Mouse (Mus musculus) midbrain, embryonic 11.5 days (tissue): ENCODE data around the gene Tmem104. TPM values are rescaled to one million over a fixed set of nuclear protein-coding genes. Genes with fewer than 3 reads are reported as not detected.

ENCODE experiments used
- ATAC-seq: fragments of 200-750 bp; cut with Nextera tagmentation; 2 replicates; pipeline ENCODE4 v1.8.0; 2017; ENCODE audit warnings: moderate TSS enrichment, moderate library complexity; ENCODE audit not compliant: low FRiP score
- DNase-seq: peaks from one replicate; pipeline ENCODE4 v3.0.0; 2015; ENCODE audit warnings: low spot score; ENCODE audit errors: missing footprints
- H3K27ac ChIP-seq: fragments of 300-500 bp; sonication (generic); 2 replicates; pipeline ENCODE4 v1.5.1; 2014; ENCODE audit warnings: low read depth, low read length
- H3K27me3 ChIP-seq: fragments of 300-500 bp; sonication (generic); 2 replicates; pipeline ENCODE4 v1.6.1; 2014; ENCODE audit warnings: mild to moderate bottlenecking, low read length, moderate library complexity, mixed read lengths; ENCODE audit not compliant: control insufficient read depth, insufficient read depth
- H3K36me3 ChIP-seq: fragments of 300-500 bp; sonication (generic); 2 replicates; pipeline ENCODE4 v1.6.1; 2014; ENCODE audit warnings: mild to moderate bottlenecking, low read length, moderate library complexity, mixed read lengths; ENCODE audit not compliant: control insufficient read depth, insufficient read depth
- H3K4me1 ChIP-seq: fragments of 300-500 bp; sonication (generic); 2 replicates; pipeline ENCODE4 v1.6.1; 2014; ENCODE audit warnings: low read length; ENCODE audit not compliant: control insufficient read depth, insufficient read depth
- H3K4me2 ChIP-seq: fragments of 300-500 bp; sonication (generic); 2 replicates; pipeline ENCODE4 v1.6.1; 2014; ENCODE audit warnings: mild to moderate bottlenecking, moderate library complexity
- H3K4me3 ChIP-seq: fragments of 300-500 bp; sonication (generic); 2 replicates; pipeline ENCODE4 v1.5.1; 2014; ENCODE audit warnings: low read depth, low read length
- H3K9ac ChIP-seq: fragments of 300-500 bp; sonication (generic); 2 replicates; pipeline ENCODE4 v1.6.1; 2014; ENCODE audit warnings: low read length
- H3K9me3 ChIP-seq: fragments of 300-500 bp; sonication (generic); 2 replicates; pipeline ENCODE4 v1.6.1; 2016; ENCODE audit warnings: low read length; ENCODE audit not compliant: control insufficient read depth
- WGBS: fragments of 180-500 bp; shearing (Covaris S2); extraction: QIAGEN DNeasy Blood & Tissue Kit; methylation state at CpG from one replicate; pipeline ENCODE4 v1.1.7; 2014; 5-methylcytosine and 5-hydroxymethylcytosine counted together
- polyA plus RNA-seq: library from polyadenylated mRNA; unstranded; fragments of >200 nt; fragmentation: Nextera tagmentation; extraction: Ambion mirVana; gene quantifications from 2 replicates; pipeline ENCODE4 v1.2.1, GENCODE M21; 2014

Tmem104 gene
- polyA plus RNA-seq, 1 experiment from 2014 or later, result 9.2 TPM

DNA sequence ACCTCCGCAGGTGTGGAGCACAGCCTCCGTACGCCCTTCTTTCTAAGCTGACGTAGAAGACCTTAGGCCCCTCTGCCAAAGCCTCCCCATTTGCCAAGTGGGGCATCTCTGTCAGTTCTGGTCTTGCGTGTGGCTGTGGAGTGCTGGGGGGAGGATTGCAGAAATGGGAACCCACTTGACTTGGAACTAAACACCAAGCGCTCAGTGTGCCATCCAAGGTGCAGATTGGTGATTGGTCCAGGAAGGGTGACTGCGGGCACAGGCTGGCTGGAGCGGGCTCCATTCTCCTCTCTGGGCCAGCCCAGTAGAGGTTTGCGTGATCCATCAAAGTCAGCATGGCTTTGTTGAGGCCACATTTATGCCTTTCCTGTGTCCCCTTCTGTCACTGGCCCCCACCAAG is 15.5 kb downstream of the Tmem104 start:
- ATAC-seq, result peak; percentile 35; the same call in 1 of the 2 replicates
- no peak overlapping the region for H3K4me3 ChIP-seq
- DNase-seq, result no peak
- H3K27ac ChIP-seq, result no peak overlapping the region
- no peaks in the 10 kb centered on the region for H3K4me1 ChIP-seq
- H3K27me3 ChIP-seq, result no peaks in the 10 kb centered on the region
- H3K4me2 ChIP-seq, result no peak overlapping the region
- H3K36me3 ChIP-seq, result no peaks in the 10 kb centered on the region
- 95% methylated on average over 9 of the region's 9 CpGs for WGBS
- no peaks in the 10 kb centered on the region for H3K9me3 ChIP-seq
- H3K9ac ChIP-seq, result no peak overlapping the region

DNA sequence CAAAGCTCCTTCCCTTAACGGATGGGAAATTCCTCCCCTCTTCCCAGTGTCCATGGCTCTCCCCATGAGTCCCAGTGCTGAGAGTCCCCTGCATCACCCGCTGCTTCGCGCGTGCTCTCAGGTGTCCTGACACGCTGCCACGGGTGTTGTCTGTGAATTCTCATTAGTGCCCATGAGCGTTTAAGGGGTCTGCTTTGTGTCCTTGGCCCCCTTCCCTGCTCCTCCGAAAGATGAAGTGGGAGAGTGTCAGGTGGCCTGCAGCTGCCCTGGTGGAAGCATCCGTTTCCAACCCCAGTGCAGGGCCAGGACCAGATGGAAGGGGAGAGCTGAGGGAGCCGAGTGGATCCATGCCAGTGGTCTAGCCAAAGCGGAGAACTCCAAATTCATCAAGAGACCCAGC is 20.8 kb downstream of the Tmem104 start:
- Histone ChIP-seq H3K4me3 (no peak overlapping the region), H3K27me3 (no peaks in the 10 kb centered on the region), H3K4me1 (no peaks in the 10 kb centered on the region; the same call in 1 of the 2 replicates), H3K36me3 (no peaks in the 10 kb centered on the region), H3K4me2 (no peak overlapping the region), H3K9me3 (no peaks in the 10 kb centered on the region), H3K9ac (no peak overlapping the region), H3K27ac (no peak overlapping the region)
- 90% methylated on average over 12 of the region's 12 CpGs for WGBS
- DNase-seq (no peak), ATAC-seq (no peak)

DNA sequence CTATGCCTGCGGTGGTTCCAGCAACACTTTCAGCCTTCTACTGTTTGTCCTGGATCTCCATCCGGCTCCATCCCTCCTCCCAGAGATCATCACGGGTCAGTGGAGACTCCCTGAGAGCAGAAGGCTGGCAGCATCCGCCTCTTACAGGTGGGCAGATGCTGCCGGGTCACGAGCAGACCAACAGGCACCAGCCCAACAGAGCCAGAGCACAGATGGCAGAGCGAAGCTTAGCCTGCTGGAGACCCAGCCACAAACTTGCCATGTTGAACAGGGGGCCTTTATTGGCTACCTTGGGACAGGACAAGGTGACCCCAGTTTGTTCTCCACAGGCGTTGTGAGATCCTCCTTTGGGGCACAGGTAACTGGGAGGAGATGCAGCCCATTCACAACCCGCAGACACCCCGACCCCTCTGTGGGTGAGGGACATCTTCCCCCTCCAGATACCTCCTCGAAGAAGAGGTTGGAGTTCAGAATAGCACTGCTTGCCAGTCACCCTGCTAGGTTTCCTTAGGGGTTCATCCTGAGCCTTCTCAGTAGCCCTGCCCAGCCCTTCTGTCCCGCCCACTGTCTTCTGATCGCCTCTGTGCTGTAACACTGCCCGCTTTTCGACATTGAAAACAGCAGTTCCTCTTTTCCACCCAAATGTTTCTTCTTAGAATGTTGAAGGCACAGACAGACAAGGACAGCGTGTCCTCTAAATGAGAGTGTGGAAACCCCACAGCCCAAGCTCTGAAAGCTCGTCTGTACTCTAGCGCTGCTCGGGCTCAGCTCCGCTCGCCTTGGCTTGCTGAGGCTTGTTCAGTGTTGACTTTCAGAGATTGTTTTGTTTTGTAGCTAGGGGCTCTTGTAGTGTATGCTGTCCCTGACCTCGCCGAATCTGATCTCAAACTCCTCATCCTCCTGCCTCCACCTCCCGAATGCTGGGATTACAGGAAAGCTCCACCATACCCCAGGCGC is 21.8 kb downstream of the Tmem104 start:
- no peak overlapping the region for H3K27ac ChIP-seq
- H3K4me3 ChIP-seq, result no peak overlapping the region
- no peak for DNase-seq
- no peak for ATAC-seq
- no peaks in the 10 kb centered on the region for H3K9me3 ChIP-seq
- H3K4me2 ChIP-seq, result no peak overlapping the region
- no peaks in the 10 kb centered on the region for H3K36me3 ChIP-seq
- 79% methylated on average over 25 of the region's 25 CpGs for WGBS
- no peaks in the 10 kb centered on the region; the same call in 1 of the 2 replicates for H3K4me1 ChIP-seq
- H3K27me3 ChIP-seq, result no peaks in the 10 kb centered on the region
- H3K9ac ChIP-seq, result no peak overlapping the region

DNA sequence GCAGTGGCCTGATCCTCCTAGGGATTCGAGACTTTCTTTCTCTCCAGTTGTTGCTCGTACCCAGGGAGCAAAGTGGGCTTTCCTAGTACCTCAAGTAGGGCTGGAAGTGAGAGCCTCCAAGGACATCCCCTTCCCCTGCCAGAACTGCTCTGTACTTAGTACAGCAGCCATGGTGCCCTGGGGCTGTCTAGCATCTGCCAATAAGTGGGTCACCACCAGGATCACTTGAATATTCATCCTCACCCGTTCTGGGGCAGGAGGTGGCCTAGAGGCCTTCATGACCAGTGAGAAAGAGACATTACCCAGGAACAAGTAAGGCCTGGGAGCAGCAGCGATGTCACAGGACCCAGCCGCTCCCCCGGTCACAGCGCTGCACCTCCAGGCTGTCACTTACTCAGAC is 22.7 kb downstream of the Tmem104 start:
- WGBS, result 77% methylated on average over 7 of the region's 7 CpGs
- H3K9ac ChIP-seq, result no peak overlapping the region

DNA sequence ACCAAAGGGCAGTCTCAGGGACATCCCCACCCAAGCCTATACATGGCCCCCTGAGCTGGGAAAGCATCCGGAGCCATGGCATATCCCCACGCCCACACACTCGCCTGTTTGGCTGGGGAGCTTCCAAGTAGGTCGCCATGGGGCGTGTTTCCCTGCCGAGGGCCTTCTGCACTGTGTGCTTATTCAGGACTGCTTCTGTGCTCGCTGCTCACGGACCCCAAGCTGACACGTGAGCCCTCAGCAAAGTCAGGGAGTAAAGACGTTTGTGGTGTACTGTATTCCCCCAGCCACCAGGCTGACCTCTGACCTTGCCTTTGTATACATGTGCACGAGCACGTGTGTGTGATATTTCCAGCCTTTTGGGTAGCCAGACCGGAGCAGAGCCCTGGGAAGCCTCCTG is 24.8 kb downstream of the Tmem104 start:
- WGBS, result 58% methylated on average over 13 of the region's 13 CpGs
- Histone ChIP-seq H3K9ac (no peak overlapping the region), H3K4me2 (no peak overlapping the region), H3K27ac (no peak overlapping the region), H3K36me3 (no peaks in the 10 kb centered on the region), H3K9me3 (no peaks in the 10 kb centered on the region), H3K4me3 (no peak overlapping the region), H3K4me1 (no peaks in the 10 kb centered on the region; the same call in 1 of the 2 replicates), H3K27me3 (no peaks in the 10 kb centered on the region)
- DNase-seq (no peak), ATAC-seq (no peak)

More for the DNA sequence above, 22.7 kb downstream of the Tmem104 start:
- no peak for ATAC-seq
- Histone ChIP-seq H3K27ac (no peak overlapping the region), H3K4me3 (no peak overlapping the region), H3K9me3 (no peaks in the 10 kb centered on the region), H3K36me3 (no peaks in the 10 kb centered on the region), H3K27me3 (no peaks in the 10 kb centered on the region), H3K4me2 (no peak overlapping the region), H3K4me1 (no peaks in the 10 kb centered on the region; the same call in 1 of the 2 replicates)
- DNase-seq, result no peak

DNA sequence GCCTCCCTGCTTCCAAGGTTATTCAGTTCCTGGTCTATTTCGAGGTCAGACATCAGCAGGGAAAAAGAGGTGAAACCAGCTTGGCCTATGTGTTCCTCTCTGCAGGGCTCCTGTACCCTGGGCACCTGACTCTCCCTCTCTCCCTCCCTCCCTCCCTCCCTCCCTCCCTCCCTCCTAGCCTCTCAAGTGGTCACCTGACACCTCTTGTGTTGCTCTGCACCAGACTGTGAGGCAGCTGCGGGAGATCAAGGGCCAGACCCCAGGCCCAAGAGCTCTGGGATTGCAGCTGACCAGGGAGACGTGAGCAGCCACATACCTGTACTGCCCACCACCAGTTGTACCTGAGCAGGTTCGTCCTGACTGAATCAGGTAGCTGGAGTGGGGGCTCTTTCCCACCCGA is 27.8 kb downstream of the Tmem104 start:
- 50% methylated on average over 5 of the region's 5 CpGs for WGBS
- H3K27ac ChIP-seq, result no peak overlapping the region
- no peaks in the 10 kb centered on the region; the same call in 1 of the 2 replicates for H3K4me1 ChIP-seq
- no peak overlapping the region for H3K4me2 ChIP-seq
- no peaks in the 10 kb centered on the region for H3K9me3 ChIP-seq
- ATAC-seq (no peak), DNase-seq (no peak)
- H3K36me3 ChIP-seq, result no peaks in the 10 kb centered on the region
- no peak overlapping the region for H3K4me3 ChIP-seq
- H3K9ac ChIP-seq, result no peak overlapping the region
- H3K27me3 ChIP-seq, result no peaks in the 10 kb centered on the region

DNA sequence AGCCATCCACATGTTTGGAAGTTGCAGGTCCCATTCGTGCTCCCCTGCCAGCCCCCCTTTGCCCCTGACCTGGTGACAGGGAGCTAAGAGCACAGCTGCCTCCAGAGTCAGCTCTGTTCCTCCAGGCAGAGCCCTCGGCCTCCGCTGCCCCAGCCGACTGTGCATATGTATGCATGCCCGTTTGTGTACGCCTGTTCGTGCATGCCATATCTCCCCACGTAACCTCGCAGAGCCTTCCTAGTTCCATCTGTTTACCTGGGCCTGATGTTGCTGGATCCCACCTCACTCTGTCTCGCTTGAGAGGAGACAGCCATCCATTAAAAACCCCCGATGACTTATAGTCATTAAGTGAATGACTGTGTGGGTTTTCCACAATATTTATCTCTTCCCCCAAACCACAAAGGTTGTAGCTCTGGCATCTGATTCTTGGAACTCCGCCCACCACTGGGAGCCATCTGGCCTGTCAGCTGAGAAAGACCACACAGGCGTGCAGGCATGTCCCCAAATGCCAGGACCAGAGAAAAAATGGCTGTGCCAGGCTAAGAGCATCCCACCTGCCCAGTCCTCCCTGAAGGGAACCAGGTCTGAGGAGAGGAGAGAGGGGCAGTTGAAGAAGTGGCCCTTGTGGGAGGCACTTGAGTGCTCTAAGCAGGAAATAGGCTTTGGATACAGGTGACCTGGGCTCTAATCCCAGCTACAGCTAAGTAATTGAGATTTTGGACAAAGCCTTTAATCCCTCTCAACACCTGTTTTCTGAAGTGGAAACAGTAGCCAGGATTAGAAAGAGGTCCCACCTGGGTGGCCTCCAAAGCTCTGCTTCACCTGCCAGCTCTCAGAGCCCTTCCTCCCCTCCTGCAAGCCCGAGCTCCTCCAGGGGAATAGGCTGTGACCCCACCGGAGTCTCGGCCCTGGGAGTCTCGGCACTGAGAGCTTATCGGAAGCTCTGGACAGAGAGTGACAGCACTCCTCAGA is 30.4 kb downstream of the Tmem104 start:
- 73% methylated on average over 18 of the region's 18 CpGs for WGBS
- DNase-seq (no peak), ATAC-seq (no peak)
- H3K9ac ChIP-seq, result no peak overlapping the region
- no peak overlapping the region for H3K27ac ChIP-seq
- no peak overlapping the region for H3K4me2 ChIP-seq
- no peaks in the 10 kb centered on the region for H3K9me3 ChIP-seq
- no peaks in the 10 kb centered on the region for H3K4me1 ChIP-seq
- no peaks in the 10 kb centered on the region for H3K36me3 ChIP-seq
- H3K4me3 ChIP-seq, result no peak overlapping the region
- H3K27me3 ChIP-seq, result no peaks in the 10 kb centered on the region

DNA sequence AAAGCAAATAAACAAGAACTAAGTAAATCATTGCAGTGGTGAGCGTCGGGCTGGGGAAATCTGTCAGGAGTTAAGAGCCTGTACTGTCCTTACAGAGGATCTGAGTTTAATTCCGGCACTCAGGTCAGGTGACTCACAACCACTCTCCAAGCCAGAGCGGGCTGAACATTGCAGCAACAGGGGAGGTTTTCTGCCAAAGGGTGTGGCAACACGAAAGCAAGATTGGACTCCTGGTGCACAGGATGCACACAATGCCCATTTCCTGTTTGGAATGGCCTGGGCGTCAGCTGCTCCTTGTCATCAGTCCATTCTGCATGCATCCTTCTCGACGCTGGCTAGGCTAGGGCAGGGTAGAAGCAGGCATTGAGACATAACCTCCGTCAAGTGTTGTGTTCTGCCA is 32.0 kb downstream of the Tmem104 start:
- DNase-seq, result no peak
- H3K9ac ChIP-seq, result no peak overlapping the region
- WGBS, result 82% methylated on average over 9 of the region's 9 CpGs
- H3K27me3 ChIP-seq, result no peaks in the 10 kb centered on the region
- no peak for ATAC-seq
- no peak overlapping the region for H3K4me3 ChIP-seq
- no peaks in the 10 kb centered on the region for H3K36me3 ChIP-seq
- no peaks in the 10 kb centered on the region for H3K4me1 ChIP-seq
- no peak overlapping the region for H3K4me2 ChIP-seq
- no peak overlapping the region for H3K27ac ChIP-seq
- H3K9me3 ChIP-seq, result no peaks in the 10 kb centered on the region
